Mouse (Mus musculus) kidney, adult 9 months (tissue): ENCODE data around the gene Ddias.

ENCODE experiments used
- DNase-seq: peaks from one replicate; pipeline ENCODE4 v3.0.0; 2022

The Ddias gene

DNA sequence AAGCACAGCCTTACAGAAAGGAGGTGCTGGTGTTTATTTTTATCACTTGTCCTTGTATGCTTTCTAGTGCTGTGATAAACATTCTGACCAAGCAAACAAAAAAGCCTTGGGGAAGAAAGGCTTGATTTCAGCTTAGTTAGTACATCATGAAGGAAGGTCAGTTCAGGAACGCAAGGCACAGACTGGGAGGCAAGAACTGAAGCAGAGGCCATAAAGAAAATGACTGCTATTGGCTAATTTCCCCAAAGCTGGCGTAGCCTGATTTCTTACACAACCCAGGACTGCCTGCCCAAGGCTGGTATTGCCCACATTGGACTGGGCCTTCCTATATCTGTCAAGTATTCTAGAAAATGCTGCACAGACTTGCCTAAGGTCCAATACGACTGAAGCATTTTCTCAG lies 25.8 kb downstream of the Ddias start:
- no peak for DNase-seq

DNA sequence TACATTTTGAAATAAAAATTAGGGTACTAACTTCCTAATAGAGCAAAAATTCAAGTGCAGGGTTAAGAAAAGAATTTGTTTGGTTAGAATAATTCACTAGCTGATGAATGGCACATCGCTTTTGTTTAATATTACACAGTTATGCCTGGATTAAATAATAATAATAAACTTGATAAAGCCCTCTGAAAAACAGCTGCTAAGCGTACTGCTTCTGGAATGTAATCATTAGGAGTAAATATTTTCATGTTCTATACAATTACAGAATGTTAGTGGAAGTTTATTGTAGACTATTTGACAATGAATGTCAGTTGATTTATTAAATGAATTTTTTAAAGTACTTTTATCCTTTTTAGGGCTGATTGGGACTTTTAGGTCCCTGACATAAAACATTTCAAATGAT lies 31.8 kb downstream of the Ddias start:
- no peak for DNase-seq

DNA sequence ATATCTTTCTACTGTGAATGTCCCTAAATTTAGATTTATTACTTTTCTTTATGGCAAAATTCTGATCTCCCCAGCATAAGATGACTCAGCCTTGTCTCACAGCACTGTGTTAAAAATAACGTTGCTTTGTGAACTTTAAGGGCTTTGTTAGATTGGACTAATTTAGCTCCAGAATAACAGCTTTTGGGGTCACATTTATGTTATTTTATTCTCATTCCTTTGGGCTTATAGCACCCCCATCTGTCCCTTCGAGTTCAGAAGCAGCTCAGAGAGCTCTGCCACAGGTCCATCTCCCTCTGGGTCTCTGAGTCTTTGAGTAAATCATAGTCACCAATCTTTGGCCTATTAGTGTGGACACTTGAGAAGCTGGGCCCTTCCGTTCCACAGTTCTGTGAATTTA lies 36.1 kb downstream of the Ddias start:
- DNase-seq: no peak

DNA sequence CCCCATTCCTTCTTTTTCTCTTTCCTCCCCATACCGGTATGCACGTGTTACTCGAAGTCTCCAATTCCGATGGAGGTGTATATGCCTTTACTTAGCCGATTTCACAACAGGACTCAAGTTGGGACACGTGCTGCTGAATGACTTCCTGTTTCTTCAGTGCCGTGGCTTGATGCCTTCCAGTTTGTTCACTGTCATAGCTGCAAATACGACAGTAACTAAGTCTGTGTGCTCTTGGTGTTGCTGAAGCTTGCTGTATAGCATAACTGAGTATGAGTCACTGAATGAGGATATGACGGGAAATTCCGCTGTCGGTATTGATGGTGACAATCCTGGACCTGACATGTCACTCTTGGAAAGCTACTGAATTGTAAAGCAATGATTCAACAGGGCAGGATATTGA lies 36.8 kb downstream of the Ddias start:
- DNase-seq: no peak

DNA sequence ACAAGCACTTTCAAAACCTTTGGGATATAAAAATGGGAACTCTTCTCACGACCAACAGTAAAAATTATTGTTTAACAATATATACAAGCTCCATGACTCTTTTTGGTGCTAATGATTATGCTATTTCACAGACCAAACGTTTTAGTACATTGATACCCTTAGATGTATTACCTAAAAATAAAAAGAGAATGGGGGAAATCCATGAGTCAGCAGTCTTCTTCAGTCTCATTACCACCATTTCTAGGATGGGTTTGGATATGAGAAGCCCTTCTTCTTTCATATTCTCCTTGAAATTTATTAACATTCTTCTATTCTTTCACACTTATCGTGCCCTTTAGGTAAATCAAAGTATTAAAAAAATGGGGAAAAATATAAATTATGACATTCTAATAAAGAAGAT lies 37.6 kb downstream of the Ddias start:
- no peak for DNase-seq

DNA sequence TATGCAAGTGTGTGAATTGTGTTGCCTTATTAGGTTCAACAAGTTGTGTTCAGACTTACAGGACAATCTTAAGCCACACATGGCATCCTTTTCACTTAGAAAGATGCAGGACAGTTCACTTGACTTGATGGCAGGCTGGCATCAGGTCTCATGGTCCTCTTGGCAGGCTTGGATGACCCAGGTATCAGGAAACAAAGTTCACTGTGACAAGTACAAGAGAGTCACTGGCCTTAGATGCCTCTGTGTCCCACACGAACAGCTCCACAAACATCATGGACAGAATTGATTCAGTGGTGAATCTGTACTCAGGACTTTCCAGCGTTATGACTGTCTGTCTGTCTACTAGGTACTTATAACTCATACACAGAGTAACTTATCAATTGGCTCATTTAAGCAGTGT lies 39.7 kb downstream of the Ddias start:
- DNase-seq: no peak

DNA sequence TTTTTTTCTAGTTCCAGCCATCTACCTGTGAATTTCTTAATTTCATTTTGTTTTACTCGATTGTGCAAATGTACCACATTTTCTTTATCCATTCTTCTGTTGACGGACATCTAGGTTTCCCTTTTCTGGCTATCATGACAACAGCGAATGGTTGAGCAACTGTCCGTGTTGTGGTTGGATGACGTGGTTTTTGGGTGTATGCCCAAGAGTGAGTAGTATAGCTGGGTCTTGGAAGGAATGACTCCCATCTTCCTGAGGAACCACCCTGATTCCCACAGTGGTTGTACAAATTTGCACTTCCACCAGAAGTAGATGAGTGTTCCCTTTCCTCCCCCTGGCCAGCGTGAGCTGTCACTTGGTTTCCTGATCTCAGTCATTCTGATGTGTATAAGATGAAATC lies 41.7 kb downstream of the Ddias start:
- no peak for DNase-seq

DNA sequence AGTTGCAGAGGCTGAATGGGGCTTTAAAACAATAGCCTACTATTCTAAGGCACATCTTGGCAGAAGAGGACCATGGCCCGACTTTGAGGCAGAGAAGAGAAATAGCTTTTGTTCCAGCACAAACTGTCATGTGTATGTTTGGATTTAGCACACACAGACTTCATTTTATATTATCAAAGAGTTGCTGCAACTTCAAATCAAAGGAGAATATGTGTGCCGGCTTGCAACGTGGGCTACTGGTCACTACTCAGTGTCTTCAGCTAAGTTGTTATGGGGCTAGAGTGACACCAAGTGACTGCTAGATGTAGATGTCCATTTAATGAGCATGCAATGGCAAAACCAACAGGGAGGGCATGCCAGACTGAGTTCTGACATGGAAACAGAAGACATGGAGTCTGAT lies 46.1 kb downstream of the Ddias start:
- DNase-seq: peak; percentile 41

DNA sequence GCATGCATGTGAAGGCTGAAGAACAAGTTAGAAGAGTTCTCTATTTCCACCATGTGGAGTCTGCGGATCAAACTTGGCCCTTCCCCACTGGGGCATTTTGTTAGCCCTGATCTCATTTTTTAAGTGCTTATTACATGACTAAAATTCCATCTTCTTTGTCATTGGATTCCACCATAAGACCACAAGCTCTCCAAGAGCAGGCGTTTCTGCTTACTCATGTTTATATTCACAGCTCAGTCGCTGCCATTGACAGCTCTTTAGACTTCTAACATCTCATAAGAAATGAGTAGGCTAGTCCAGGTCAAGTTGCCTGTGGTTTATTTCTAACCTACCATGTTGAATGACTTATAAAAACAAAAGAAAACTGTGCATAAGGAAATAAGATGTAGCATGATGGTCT lies 47.8 kb downstream of the Ddias start:
- DNase-seq: no peak

DNA sequence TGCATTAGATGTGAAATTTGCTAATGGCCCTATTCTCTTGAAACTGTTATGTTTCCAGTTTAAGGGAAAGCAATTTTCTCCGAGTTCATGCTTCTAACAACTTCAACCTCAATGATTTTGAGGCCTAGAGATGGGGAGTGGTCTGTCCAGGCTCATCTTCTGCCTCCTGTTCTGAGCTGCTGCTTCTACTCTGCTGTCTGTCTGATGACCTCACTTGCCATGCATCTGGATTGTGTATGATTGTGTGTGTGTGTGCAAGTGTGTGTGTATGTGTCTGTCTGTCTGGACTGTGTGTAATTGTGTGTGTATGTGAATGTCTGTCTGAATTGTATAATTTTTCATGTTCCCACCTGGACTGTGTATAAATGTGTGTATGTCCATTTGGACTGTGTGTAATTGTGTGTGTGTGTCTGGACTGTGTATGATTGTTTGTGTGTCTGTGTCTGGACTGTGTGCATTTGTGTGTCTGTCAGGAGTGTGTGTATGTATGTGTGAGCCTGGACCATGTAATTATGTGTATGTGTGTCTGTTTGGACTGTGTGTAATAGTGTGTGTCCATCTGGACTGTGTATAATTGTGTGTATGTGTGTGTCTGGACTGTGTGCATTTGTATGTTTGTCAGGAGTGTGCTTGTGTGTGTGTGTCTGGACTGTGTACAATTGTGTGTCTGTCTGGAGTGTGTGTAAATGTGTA lies 51.5 kb downstream of the Ddias start:
- no peak for DNase-seq

DNA sequence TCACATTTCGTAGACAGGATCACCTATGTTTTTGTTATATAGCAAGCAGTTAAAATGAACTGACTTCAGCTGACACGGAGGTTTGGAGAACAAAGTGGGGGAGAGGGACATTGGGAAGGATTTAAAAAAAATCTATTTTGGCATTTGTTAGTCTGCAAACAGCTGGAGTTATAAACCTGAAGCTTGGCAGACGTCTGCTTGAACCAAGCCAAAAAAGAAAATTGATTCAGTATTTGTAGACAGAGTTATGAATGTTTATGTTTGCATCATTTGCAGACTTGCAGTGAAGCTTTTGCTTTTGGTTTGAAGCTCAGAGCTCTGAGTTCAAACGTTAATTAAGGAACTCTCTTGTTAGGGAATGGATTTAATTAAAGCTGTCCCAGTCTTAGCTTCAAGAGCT lies 52.2 kb downstream of the Ddias start:
- no peak for DNase-seq

DNA sequence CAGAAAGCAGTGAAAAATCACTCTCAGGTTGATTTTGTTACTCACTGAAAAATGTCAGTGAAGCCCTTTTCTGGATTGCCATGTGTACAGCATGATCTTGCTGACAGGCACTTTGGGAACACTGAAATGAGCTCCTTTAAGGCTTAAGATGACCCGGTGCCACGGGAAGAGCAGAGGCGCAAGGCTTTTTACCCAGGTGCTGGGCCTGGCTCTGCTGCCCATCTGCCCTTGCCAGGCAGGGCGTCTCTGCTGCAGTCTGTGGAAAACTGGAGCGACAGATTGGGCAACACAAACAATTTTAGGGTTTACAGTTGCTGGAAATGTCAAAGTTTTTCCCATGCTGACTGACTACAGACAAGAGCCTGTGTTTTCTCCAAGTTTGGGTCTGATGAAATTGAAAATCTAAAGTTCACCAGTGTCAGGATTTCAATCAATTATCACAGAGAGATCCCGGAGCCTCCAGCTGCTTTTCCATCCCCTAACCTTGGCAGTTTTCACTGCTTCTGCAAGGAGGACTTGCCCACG lies 53.0 kb downstream of the Ddias start:
- DNase-seq: no peak

DNA sequence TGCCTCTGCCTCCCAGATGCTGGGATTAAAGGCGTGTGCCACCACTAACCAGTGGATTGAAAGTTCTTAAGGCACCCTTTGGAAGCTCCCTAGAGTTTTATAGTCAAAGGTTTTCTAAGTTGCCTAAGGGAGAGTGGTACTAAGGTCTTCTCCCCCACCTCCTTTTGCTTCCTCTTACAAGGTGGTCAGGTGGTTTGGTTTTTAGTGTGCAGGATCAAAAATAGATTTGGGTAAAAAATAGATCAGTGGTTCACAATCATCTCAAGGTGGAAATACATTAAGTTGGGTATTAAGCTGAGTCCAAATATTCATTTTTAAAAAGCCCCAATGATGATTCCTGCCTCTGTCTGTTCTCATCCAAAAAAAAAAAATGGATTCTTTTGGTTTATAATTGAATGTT lies 53.6 kb downstream of the Ddias start:
- DNase-seq: no peak

DNA sequence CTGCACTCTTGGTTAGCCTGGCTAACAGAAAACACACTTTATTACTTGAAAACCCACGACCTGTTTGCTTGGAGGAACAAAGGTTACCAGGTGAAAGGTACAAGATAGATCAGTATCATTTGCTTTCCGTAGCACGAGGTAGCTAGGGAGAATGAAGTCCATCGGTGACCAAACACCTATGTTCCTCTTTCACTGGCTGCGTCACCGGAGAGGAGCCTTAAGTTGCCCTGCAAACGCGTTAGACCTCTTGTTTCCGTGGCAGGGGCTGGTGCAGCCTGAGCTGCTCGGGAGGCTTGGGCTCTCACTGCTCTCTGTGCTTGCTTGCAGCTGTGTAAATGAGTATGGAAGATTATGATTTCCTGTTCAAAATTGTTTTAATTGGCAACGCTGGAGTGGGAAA lies 54.4 kb downstream of the Ddias start:
- peak; percentile 47 for DNase-seq

DNA sequence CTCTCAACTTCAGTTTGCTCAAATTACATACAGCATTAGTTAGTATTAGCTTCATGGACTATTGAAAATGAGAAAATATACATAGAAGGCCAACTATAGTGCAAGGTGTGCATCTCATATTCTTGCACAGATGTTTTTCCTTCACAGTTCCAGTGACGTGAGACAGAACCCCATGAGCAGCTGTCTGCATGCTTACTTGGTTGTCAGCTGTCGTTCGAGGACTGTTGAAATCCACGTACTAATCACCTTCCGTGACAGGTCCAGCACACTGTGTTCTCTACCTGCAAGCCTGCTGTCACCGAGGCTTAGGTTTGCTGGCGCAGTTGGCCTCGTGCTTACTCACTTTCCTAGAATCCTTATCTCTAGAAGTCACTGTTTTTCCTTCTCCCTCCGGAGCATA lies 56.2 kb downstream of the Ddias start:
- DNase-seq: no peak

DNA sequence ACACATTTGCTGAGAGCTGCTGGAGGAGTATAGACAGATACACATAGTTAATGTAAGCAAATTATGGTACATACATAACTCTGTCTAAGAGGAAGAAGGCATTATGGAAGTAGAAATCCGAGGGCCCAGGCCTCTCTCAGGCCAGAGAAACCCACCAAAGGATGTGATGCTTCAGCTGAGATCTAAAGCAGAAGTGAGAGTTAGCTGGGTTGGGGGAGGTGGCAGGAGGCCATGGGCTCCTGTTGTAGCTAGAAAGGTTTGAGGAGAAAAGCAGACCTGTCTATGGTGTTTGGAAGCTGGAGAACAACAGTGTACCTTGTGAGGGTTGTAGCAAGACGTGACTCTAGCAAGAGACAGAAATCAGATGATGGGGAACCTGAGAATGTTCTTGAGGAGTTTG lies 56.8 kb downstream of the Ddias start:
- DNase-seq: no peak

DNA sequence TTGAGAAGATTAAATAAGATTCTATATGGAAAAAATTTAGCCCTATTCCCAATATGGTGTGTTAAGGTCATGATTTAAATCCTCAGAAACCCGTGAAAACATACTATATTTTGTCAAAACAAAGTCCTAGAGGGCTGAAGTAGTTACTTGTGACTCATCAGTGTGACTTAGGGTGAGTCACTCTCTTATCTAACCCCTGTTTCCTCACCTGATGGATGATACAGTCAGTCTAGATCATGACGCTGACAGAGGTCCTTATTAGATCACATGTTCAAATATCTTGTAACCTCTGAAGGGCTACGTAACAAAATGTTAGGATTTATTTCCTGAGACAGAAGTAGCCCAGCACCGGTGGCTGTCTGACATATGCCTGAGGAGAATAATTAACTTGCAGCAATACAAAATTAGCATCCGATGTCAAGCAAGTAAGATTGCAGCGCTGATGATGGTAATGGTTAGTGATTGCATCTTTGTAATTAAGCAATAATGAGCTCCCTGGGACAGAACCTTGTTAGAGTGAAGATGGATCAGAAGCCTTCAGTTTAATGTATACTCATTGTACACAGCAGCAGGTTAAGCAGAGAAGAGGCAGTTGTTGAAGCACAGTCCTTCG lies 62.3 kb downstream of the Ddias start:
- DNase-seq: no peak
